Mouse (Mus musculus) liver, embryonic 11.5 days (tissue): ENCODE measurements around the gene Ube3c. TPM values are rescaled to one million over a fixed set of nuclear protein-coding genes. Genes with fewer than 3 reads are reported as not detected.
"Not testable (repeated sequence)": the region's sequence is repeated elsewhere in the genome, so short reads cannot be mapped to it uniquely, and the experiment has no call there.

ENCODE experiments used
- ATAC-seq: fragments of 200-750 bp; cut with Nextera tagmentation; replicated peaks from 2 replicates; pipeline ENCODE4 v1.8.0; 2017; ENCODE audit warnings: moderate number of reproducible peaks, mild to moderate bottlenecking, moderate TSS enrichment, moderate library complexity; ENCODE audit not compliant: low FRiP score
- DNase-seq: peaks from one replicate; pipeline ENCODE4 v3.0.0-alpha.2; 2017; ENCODE audit warnings: low spot score
- H3K27ac ChIP-seq: fragments of 300-500 bp; sonication (generic); 2 replicates; pipeline ENCODE4 v1.5.1; 2014; ENCODE audit warnings: mild to moderate bottlenecking, low read depth, low read length, control low read depth
- H3K27me3 ChIP-seq: fragments of 300-500 bp; sonication (generic); replicated peaks from 2 replicates; pipeline ENCODE4 v1.6.1; 2014; ENCODE audit warnings: low read length, mixed read lengths; ENCODE audit not compliant: control insufficient read depth, insufficient read depth
- H3K36me3 ChIP-seq: fragments of 300-500 bp; sonication (generic); 2 replicates; pipeline ENCODE4 v1.6.1; 2014; ENCODE audit warnings: mild to moderate bottlenecking, low read length, moderate library complexity, mixed read lengths; ENCODE audit not compliant: control insufficient read depth, insufficient read depth
- H3K4me1 ChIP-seq: fragments of 300-500 bp; sonication (generic); replicated peaks from 2 replicates; pipeline ENCODE4 v1.6.1; 2014; ENCODE audit warnings: low read length, mixed read lengths; ENCODE audit not compliant: control insufficient read depth, insufficient read depth
- H3K4me2 ChIP-seq: fragments of 300-500 bp; sonication (generic); 2 replicates; pipeline ENCODE4 v1.6.1; 2014; ENCODE audit warnings: mild to moderate bottlenecking, control low read depth, moderate library complexity
- H3K4me3 ChIP-seq: fragments of 300-500 bp; sonication (generic); 2 replicates; pipeline ENCODE4 v1.5.1; 2014; ENCODE audit warnings: low read depth, low read length, control low read depth
- H3K9ac ChIP-seq: fragments of 300-500 bp; sonication (generic); 2 replicates; pipeline ENCODE4 v1.6.1; 2014; ENCODE audit warnings: low read depth, low read length, control low read depth
- H3K9me3 ChIP-seq: fragments of 300-500 bp; sonication (generic); 2 replicates; pipeline ENCODE4 v1.6.1; 2016; ENCODE audit warnings: low read length, inconsistent platforms, mixed read lengths; ENCODE audit not compliant: control insufficient read depth
- WGBS: fragments of 180-500 bp; shearing (Covaris S2); extraction: QIAGEN DNeasy Blood & Tissue Kit; methylation state at CpG from one replicate; pipeline ENCODE4 v1.1.7; 2014; 5-methylcytosine and 5-hydroxymethylcytosine counted together
- polyA plus RNA-seq: library from polyadenylated mRNA; unstranded; fragments of >200 nt; fragmentation: Nextera tagmentation; extraction: Ambion mirVana; gene quantifications from 2 replicates; pipeline ENCODE4 v1.2.1, GENCODE M21; 2014

The Ube3c gene
- polyA plus RNA-seq, result 29.4 and 31.1 TPM in 2 replicates

GRCm38 (mm10) chr5:29568848-29569377 lies at the start of gene Ube3c:
TSS of gene Ube3c (plus strand) at chr5:29569242.
- WGBS, result under 1% methylated on average over 71 of the region's 72 CpGs
- Histone ChIP-seq H3K27ac (peak within 1 kb of the TSS; percentile 93), H3K9me3 (no peaks in the 10 kb centered on the region), H3K4me1 (peaks cover 4% of the 10 kb centered on the region; the same call in 1 of the 2 replicates), H3K4me2 (peak within 1 kb of the TSS; percentile 98), H3K4me3 (peak within 1 kb of the TSS; percentile 87), H3K27me3 (no peaks in the 10 kb centered on the region), H3K36me3 (peaks cover 12% of the 10 kb centered on the region), H3K9ac (peak within 1 kb of the TSS; percentile 85)
- peak; percentile 97 for DNase-seq
- peak; percentile 93 for ATAC-seq

GRCm38 (mm10) chr5:29560111-29560510 lies 8.9 kb upstream of the Ube3c start:
- ATAC-seq (no peak), DNase-seq (no peak)
- Histone ChIP-seq H3K36me3 (no peaks in the 10 kb centered on the region), H3K9ac (no peak overlapping the region), H3K27me3 (no peaks in the 10 kb centered on the region), H3K4me2 (no peak overlapping the region), H3K27ac (no peak overlapping the region), H3K4me1 (no peaks in the 10 kb centered on the region; the same call in 1 of the 2 replicates), H3K9me3 (no peaks in the 10 kb centered on the region), H3K4me3 (no peak overlapping the region)
- 79% methylated on average over 5 of the region's 5 CpGs for WGBS

GRCm38 (mm10) chr5:29560667-29561066 lies 8.4 kb upstream of the Ube3c start:
- ATAC-seq (no peak), DNase-seq (no peak)
- Histone ChIP-seq H3K4me2 (no peak overlapping the region), H3K36me3 (no peaks in the 10 kb centered on the region), H3K27me3 (no peaks in the 10 kb centered on the region), H3K9me3 (no peaks in the 10 kb centered on the region), H3K4me3 (no peak overlapping the region), H3K27ac (no peak overlapping the region), H3K9ac (no peak overlapping the region), H3K4me1 (no peaks in the 10 kb centered on the region; the same call in 1 of the 2 replicates)
- WGBS, result 83% methylated on average over 2 of the region's 2 CpGs

DNA sequence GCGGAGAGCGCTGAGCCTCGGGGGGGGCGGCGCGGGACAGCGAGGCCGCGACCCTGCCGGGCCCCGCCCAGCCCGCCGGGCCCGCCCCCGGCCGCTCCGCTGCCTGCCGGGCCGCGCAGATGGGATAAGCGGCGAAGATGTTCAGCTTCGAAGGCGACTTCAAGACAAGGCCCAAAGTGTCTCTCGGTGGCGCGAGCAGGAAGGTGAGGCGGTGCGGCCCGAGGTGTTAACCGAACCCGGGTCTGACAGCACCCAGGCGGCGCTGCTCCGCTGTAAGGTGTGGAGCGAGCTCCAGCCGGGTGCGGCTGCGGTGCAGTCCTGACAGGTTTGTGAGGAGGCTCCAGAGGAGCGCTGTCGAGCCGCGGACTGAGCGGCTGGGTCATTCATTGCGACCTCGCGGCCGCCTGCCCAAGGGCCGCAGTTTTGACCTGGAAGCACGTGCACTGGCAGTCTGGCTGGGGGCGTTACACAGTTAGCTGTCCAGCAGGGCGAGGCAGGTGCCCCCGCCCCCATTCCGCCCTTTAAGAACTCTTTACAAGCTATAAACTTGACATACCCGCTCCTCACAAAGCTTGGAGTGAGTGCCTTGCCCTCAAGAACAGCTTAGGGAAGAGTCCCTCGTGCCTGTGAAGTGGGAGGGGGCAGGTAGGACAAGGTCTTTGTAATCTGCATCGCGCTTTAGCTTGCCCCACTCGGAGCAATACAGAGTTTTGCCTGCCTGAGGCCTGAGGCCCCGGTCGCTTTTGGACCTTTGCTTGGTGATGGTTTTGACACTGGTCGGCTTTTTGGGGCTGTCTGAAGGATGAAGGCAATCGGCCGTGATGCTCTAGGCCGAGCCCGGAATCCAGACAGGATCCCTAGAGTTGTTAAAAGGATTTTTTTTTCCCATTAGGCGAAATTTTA lies 587 bp downstream of the Ube3c start:
- H3K9ac ChIP-seq, result peak overlapping the region; percentile 85
- peaks cover 12% of the 10 kb centered on the region for H3K36me3 ChIP-seq
- H3K4me2 ChIP-seq, result peak overlapping the region; percentile 98
- H3K27ac ChIP-seq, result peak overlapping the region; percentile 93
- peak; percentile 84 for ATAC-seq
- no peaks in the 10 kb centered on the region for H3K27me3 ChIP-seq
- DNase-seq, result no peak
- 4% methylated on average over 55 of the region's 67 CpGs for WGBS
- peak overlapping the region; percentile 87 for H3K4me3 ChIP-seq
- H3K9me3 ChIP-seq, result no peaks in the 10 kb centered on the region
- H3K4me1 ChIP-seq, result peaks cover 4% of the 10 kb centered on the region; the same call in 1 of the 2 replicates

DNA sequence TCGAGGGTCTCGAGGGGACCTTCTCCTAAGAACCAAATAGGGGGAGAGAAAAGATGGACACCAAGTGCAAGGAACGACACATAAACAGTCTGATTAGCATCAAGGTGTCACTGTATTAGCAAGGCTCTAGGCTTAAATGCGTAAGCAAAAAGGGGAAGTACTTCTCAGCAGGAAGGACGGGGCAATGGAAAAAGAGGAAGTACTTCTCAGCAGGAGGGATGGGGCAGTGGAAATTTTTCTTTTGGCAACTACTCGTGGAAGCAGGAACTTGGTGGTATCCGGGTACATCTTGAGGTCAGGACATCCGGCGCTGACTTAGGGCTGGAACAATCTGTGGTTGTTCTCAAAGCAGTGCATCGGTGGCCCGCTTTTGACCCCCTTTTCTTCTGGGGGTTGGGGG lies 5.2 kb downstream of the Ube3c start:
- DNase-seq, H3K9ac ChIP-seq, ATAC-seq, H3K27ac ChIP-seq, H3K4me2 ChIP-seq, H3K4me3 ChIP-seq, H3K27me3 ChIP-seq, H3K9me3 ChIP-seq: not testable (repeated sequence)
- peaks cover 12% of the 10 kb centered on the region for H3K36me3 ChIP-seq
- 94% methylated on average over 11 of the region's 11 CpGs for WGBS
- H3K4me1 ChIP-seq, result peaks cover 13% of the 10 kb centered on the region

GRCm38 (mm10) chr5:29575085-29575484 lies 6.0 kb downstream of the Ube3c start:
- Histone ChIP-seq H3K36me3 (peaks cover 12% of the 10 kb centered on the region), H3K4me1 (peaks cover 13% of the 10 kb centered on the region), H3K4me2 (no peak overlapping the region), H3K9ac (no peak overlapping the region), H3K27ac (no peak overlapping the region), H3K9me3 (no peaks in the 10 kb centered on the region), H3K4me3 (no peak overlapping the region), H3K27me3 (no peaks in the 10 kb centered on the region)
- WGBS, result 54% methylated on average over 2 of the region's 2 CpGs
- DNase-seq (no peak), ATAC-seq (no peak)

- Histone ChIP-seq H3K4me2 (no peak overlapping the region; the same call in 1 of the 2 replicates), H3K27me3 (no peaks in the 10 kb centered on the region), H3K9me3 (no peaks in the 10 kb centered on the region), H3K27ac (peak overlapping the region; percentile 16; the same call in 1 of the 2 replicates), H3K9ac (no peak overlapping the region), H3K4me1 (peaks cover 10% of the 10 kb centered on the region), H3K36me3 (peaks cover 3% of the 10 kb centered on the region; the same call in 1 of the 2 replicates), H3K4me3 (no peak overlapping the region)
- DNase-seq (no peak), ATAC-seq (peak; percentile 89)
- WGBS, result 77% methylated on average over 4 of the region's 4 CpGs
These were observed 9.0 kb downstream of the Ube3c start for GRCm38 (mm10) chr5:29577795-29578631.

DNA sequence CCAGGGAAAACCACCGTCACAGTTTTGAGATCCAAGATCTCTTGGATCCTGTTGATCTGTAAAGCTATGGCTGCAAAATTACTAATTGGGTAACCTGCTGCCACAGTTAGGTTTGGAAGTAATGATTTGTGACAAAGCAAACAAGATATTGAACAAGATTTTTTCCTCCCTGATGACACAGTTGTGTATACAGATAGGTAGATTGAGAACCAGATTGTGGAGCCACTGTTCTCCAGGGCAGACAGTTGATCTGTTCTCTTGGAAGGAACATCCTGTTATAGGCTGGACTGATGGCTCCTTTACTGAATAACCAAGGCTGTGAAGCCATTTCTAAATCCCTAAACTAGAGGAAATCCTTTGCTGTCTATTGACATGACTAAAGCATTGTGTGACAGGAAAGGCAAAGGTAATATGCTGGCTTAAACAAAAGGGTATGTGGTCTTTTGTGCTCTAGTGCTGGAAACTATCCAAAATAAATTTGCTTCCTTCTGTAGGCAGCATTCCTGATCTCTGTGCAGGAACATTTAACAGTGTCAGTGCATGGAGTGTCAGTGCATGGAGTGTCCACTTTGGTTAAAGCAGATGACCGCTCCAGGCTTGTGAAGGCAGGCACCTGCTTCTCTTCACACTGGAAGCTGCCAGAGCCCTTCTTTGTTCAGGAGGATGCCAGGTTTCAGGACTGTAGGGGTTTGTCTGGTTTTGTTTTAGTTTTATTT lies 15.0 kb downstream of the Ube3c start:
- H3K4me3 ChIP-seq, result no peak overlapping the region
- DNase-seq, result no peak
- H3K9me3 ChIP-seq, result no peaks in the 10 kb centered on the region
- no peak overlapping the region for H3K4me2 ChIP-seq
- no peak for ATAC-seq
- peaks cover 6% of the 10 kb centered on the region for H3K36me3 ChIP-seq
- H3K27me3 ChIP-seq, result no peaks in the 10 kb centered on the region
- no peak overlapping the region for H3K9ac ChIP-seq
- H3K4me1 ChIP-seq, result peaks cover under 1% of the 10 kb centered on the region; the same call in 1 of the 2 replicates
- H3K27ac ChIP-seq, result no peak overlapping the region
- WGBS, result 80% methylated on average over 2 of the region's 2 CpGs
